Comparison of ENCODE assay signal across 7 mouse cellular contexts in the genomic region with DNA sequence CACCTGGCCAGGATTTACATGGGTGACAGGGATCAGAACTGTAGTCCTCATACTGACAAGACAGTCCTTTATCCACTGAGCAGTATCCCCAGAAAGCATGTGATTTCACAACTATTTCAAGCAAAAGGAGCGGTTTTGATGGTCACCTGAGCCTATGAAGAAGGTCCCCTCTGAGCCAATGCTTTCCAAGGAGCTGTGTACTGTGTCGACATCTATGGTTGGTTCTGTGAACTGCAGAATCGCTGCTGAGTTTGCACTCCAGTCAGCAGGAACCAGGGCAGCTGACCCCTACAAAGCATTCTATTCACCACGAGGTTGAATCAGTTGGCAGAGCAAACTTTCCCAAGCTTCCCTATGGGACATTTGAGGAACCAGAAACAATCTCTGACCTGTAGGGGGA. TPM values are rescaled to one million over a fixed set of nuclear protein-coding genes. Genes with fewer than 3 reads are reported as not detected.
A peak's percentile ranks its signal among the peaks of the same experiment; 100 is the strongest.
DNase-seq lines count a peak whose midpoint lies in the region; ATAC-seq and TF ChIP-seq lines count a peak whose summit lies in the region.

No protein-coding gene starts in this region.

- H3K36me3 ChIP-seq in liver, embryonic 14.5 days (replicated peaks; ENCODE audit: control insufficient read depth, insufficient read depth, low read depth): no peaks in the 10 kb centered on the region
- no peaks in the 10 kb centered on the region for H3K36me3 ChIP-seq in liver, embryonic 11.5 days (ENCODE audit: control insufficient read depth, insufficient read depth, low read length)
- no peaks in the 10 kb centered on the region for H3K36me3 ChIP-seq in forebrain, postnatal 0 days (ENCODE audit: insufficient read depth)
- H3K36me3 ChIP-seq in neural tube, embryonic 14.5 days (ENCODE audit: control insufficient read depth, insufficient read depth, low read length): no peaks in the 10 kb centered on the region

- 6% methylated on average over 4 of the region's 4 CpGs for WGBS in liver, embryonic 14.5 days (ENCODE audit: insufficient replicate concordance)
- WGBS in liver, embryonic 11.5 days: 5% methylated on average over 4 of the region's 4 CpGs
- 3% methylated on average over 4 of the region's 4 CpGs for WGBS in forebrain, postnatal 0 days
- WGBS in neural tube, embryonic 14.5 days: 3% methylated on average over 4 of the region's 4 CpGs

- H3K4me2 ChIP-seq in liver, embryonic 14.5 days (ENCODE audit: low read depth): no peak overlapping the region
- no peak overlapping the region for H3K4me2 ChIP-seq in liver, embryonic 11.5 days
- H3K4me2 ChIP-seq in forebrain, postnatal 0 days (ENCODE audit: low read depth): no peak overlapping the region
- no peak overlapping the region for H3K4me2 ChIP-seq in neural tube, embryonic 14.5 days (ENCODE audit: low read depth, low read length)

- H3K4me1 ChIP-seq in liver, embryonic 14.5 days (replicated peaks; ENCODE audit: control insufficient read depth in 2 of 2, insufficient read depth in 2 of 2, low read length in 1 of 2): no peaks in the 10 kb centered on the region
- no peaks in the 10 kb centered on the region for H3K4me1 ChIP-seq in liver, embryonic 11.5 days (replicated peaks; ENCODE audit: control insufficient read depth, insufficient read depth, low read length)
- no peaks in the 10 kb centered on the region for H3K4me1 ChIP-seq in forebrain, postnatal 0 days (ENCODE audit: insufficient read depth)
- H3K4me1 ChIP-seq in neural tube, embryonic 14.5 days (ENCODE audit: control insufficient read depth, insufficient read depth, low read length): no peaks in the 10 kb centered on the region

- DNase-seq in liver, embryonic 14.5 days (ENCODE audit: low read depth in 3 of 3, low spot score in 3 of 3): no peak
- DNase-seq in liver, embryonic 11.5 days (ENCODE audit: low spot score): no peak
- DNase-seq in brain, embryonic 14.5 days (ENCODE audit: low read depth): peak; percentile 91
- peak; percentile 86 for DNase-seq in forebrain, postnatal 0 days
- peak; percentile 18 to 51 for DNase-seq in layer of hippocampus, postnatal 25 days (ENCODE audit: extremely low spot score in 1 of 2, low spot score in 1 of 2)
- DNase-seq in thymus, postnatal 10 days (ENCODE audit: low spot score in 2 of 2): no peak

- H3K27me3 ChIP-seq in liver, embryonic 14.5 days (ENCODE audit: control insufficient read depth, insufficient read depth, low read length): no peaks in the 10 kb centered on the region
- H3K27me3 ChIP-seq in liver, embryonic 11.5 days (replicated peaks; ENCODE audit: control insufficient read depth, insufficient read depth, low read length): peaks cover 26% of the 10 kb centered on the region
- no peaks in the 10 kb centered on the region for H3K27me3 ChIP-seq in forebrain, postnatal 0 days (ENCODE audit: insufficient read depth, low read length)
- peaks cover 20% of the 10 kb centered on the region for H3K27me3 ChIP-seq in neural tube, embryonic 14.5 days (ENCODE audit: control insufficient read depth, insufficient read depth, low read length)

- TF ChIP-seq POLR2A in brain, embryonic 14.5 days (IDR thresholded peaks at IDR 0.05; ENCODE audit: borderline replicate concordance, extremely low read depth, insufficient read depth, insufficient read length, poor library complexity, severe bottlenecking): no peak

- peak; percentile 54 for TF ChIP-seq CTCF in liver, embryonic 14.5 days (IDR thresholded peaks at IDR 0.05; ENCODE audit: low read depth)
- TF ChIP-seq CTCF in brain, embryonic 14.5 days (IDR thresholded peaks at IDR 0.05; ENCODE audit: borderline replicate concordance, extremely low read depth, insufficient read depth, insufficient read length): peak; percentile 96
- TF ChIP-seq CTCF in forebrain, postnatal 0 days (IDR thresholded peaks at IDR 0.05; ENCODE audit: low read depth): peak; percentile 98

- H3K4me3 ChIP-seq in liver, embryonic 14.5 days (ENCODE audit: insufficient read depth in 1 of 2, low read depth in 2 of 2, low read length in 2 of 2): no peak overlapping the region
- H3K4me3 ChIP-seq in liver, embryonic 11.5 days (ENCODE audit: low read depth, low read length): no peak overlapping the region
- H3K4me3 ChIP-seq in forebrain, postnatal 0 days (ENCODE audit: low read depth, low read length): no peak overlapping the region
- H3K4me3 ChIP-seq in neural tube, embryonic 14.5 days (ENCODE audit: low read depth, low read length): no peak overlapping the region

- H3K27ac ChIP-seq in liver, embryonic 14.5 days: no peak overlapping the region
- no peak overlapping the region for H3K27ac ChIP-seq in liver, embryonic 11.5 days (ENCODE audit: low read depth, low read length)
- no peak overlapping the region for H3K27ac ChIP-seq in forebrain, postnatal 0 days (ENCODE audit: low read depth, low read length)
- H3K27ac ChIP-seq in neural tube, embryonic 14.5 days (ENCODE audit: low read depth, low read length): no peak overlapping the region

- no peaks in the 10 kb centered on the region for H3K9me3 ChIP-seq in liver, embryonic 14.5 days (ENCODE audit: control insufficient read depth, low read length)
- H3K9me3 ChIP-seq in liver, embryonic 11.5 days (ENCODE audit: control insufficient read depth, low read length): no peaks in the 10 kb centered on the region
- H3K9me3 ChIP-seq in forebrain, postnatal 0 days (ENCODE audit: low read length): no peaks in the 10 kb centered on the region
- H3K9me3 ChIP-seq in neural tube, embryonic 14.5 days (ENCODE audit: control insufficient read depth, low read length): no peaks in the 10 kb centered on the region

- H3K9ac ChIP-seq in liver, embryonic 14.5 days (replicated peaks): no peak overlapping the region
- H3K9ac ChIP-seq in liver, embryonic 11.5 days (ENCODE audit: low read depth, low read length): no peak overlapping the region
- H3K9ac ChIP-seq in forebrain, postnatal 0 days: no peak overlapping the region
- no peak overlapping the region for H3K9ac ChIP-seq in neural tube, embryonic 14.5 days (replicated peaks; ENCODE audit: low read depth, low read length)

- ATAC-seq in liver, embryonic 14.5 days (ENCODE audit: insufficient read depth): no peak
- no peak for ATAC-seq in liver, embryonic 11.5 days (replicated peaks; ENCODE audit: low FRiP score)
- ATAC-seq in forebrain, postnatal 0 days: peak; percentile 84
- peak; percentile 61 for ATAC-seq in neural tube, embryonic 14.5 days (ENCODE audit: low read depth)

- TF ChIP-seq EP300 in liver, embryonic 14.5 days (IDR thresholded peaks at IDR 0.05; ENCODE audit: low read depth): no peak

RNA-seq across cellular contexts. Expression of gene Spaca7, which starts 8.5 kb away (rescaled TPM):
- polyA plus RNA-seq in liver, embryonic 14.5 days (2012; rRNA removed): not detected in 2 replicates
- not detected in 2 replicates for polyA plus RNA-seq in liver, embryonic 14.5 days (2014; fragmentation: Nextera tagmentation; extraction: Ambion mirVana)
- not detected in 2 replicates for polyA plus RNA-seq in liver, embryonic 11.5 days (2014; fragmentation: Nextera tagmentation; extraction: Ambion mirVana)
- polyA plus RNA-seq in brain, embryonic 14.5 days (2012; rRNA removed): not detected in 2 replicates
- total RNA-seq in forebrain, postnatal 0 days (2014; rRNA removed): not detected in 2 replicates
- not detected in 2 replicates for polyA plus RNA-seq in forebrain, postnatal 0 days (2015; fragmentation: Nextera tagmentation; extraction: Ambion mirVana)
- total RNA-seq in layer of hippocampus, postnatal 25 days (2021): not detected
- polyA plus RNA-seq in neural tube, embryonic 14.5 days (2014; fragmentation: Nextera tagmentation; extraction: Ambion mirVana): not detected in 2 replicates

Comparison
In these comparisons a context has a peak if more than half of its experiments do, and no peak if none do; other contexts are left out.
1. ATAC-seq: peak in forebrain, postnatal 0 days (single experiment) and neural tube, embryonic 14.5 days (single experiment); none in liver, embryonic 14.5 days (single experiment) and liver, embryonic 11.5 days (single experiment).
2. DNase-seq: peak in brain, embryonic 14.5 days (single experiment), forebrain, postnatal 0 days (single experiment) and layer of hippocampus, postnatal 25 days (2 of 2); none in liver, embryonic 14.5 days (0 of 3), liver, embryonic 11.5 days (single experiment) and thymus, postnatal 10 days (0 of 2).
3. Peak in every context shown above with its lines, with median percentiles within 50 percentile points of each other: CTCF ChIP-seq.